Mouse (Mus musculus): ENCODE results near the gene Sec14l2. TPM values are rescaled to one million over a fixed set of nuclear protein-coding genes. Genes with fewer than 3 reads are reported as not detected.
"Not testable (repeated sequence)": the region's sequence is repeated elsewhere in the genome, so short reads cannot be mapped to it uniquely, and the experiment has no call there.

The Sec14l2 gene
- polyA plus RNA-seq, 1 experiment from 2014 or later = 3.5 TPM

DNA sequence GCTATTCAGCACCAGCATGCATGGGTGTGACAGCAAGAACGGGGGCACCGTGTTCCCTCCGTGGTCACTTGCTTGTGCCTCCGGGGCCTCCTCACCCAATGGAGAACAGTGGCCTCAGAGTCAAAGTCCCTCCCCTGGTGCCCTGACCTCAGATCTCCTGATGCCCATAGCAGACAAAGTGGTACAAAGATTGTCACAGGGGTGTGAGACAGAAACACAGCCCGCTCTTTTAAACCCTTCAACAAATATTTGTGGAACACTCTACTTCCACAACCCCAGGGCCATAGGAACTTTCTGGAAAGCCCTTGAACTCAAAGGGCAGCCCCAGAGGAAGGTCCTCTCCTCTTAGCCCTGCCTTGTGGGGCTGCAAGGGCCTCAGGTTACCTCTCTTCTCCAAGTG lies 989 bp downstream of the Sec14l2 start:
- H3K4me1 ChIP-seq = peaks cover 20% of the 10 kb centered on the region
- 91% methylated on average over 5 of the region's 5 CpGs for WGBS

DNA sequence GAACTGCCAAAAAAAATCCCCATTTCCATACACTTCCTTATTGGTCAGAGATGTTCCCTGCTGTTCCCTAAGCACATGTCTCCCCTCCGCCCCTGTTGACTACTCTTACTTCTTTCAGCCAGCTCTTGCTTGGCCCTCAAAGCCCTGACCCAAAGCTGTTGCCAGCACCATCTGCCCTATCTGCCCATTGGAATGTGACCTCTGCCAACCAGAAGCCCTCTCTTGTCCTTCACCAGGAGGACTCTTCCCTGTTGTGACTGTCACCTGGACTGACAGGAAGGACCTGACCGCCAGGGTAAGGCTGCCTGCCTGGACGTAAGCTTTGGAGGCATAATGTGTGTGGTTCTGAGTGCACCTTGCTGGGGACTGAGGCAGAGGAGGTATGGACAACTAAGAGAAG lies 1.5 kb downstream of the Sec14l2 start:
- H3K9me3 ChIP-seq = peaks cover 10% of the 10 kb centered on the region; the same call in 1 of the 2 replicates
- no peaks in the 10 kb centered on the region for H3K36me3 ChIP-seq (replicated peaks)
- WGBS = 82% methylated on average over 3 of the region's 3 CpGs
- H3K27ac ChIP-seq = no peak overlapping the region
- H3K27me3 ChIP-seq (ENCODE audit: poor library complexity, severe bottlenecking) = peaks cover 43% of the 10 kb centered on the region
- peaks cover 23% of the 10 kb centered on the region for H3K4me1 ChIP-seq
- DNase-seq (ENCODE audit: extremely low spot score, low spot score) = no peak
- no peak overlapping the region for H3K4me3 ChIP-seq

More for the DNA sequence above, 989 bp downstream of the Sec14l2 start:
- no peak for DNase-seq (ENCODE audit: extremely low spot score, low spot score)
- Histone ChIP-seq H3K4me3 (no peak overlapping the region), H3K27me3 (ENCODE audit: poor library complexity, severe bottlenecking) (peaks cover 37% of the 10 kb centered on the region), H3K36me3 (replicated peaks) (no peaks in the 10 kb centered on the region), H3K9me3 (peaks cover 13% of the 10 kb centered on the region; the same call in 1 of the 2 replicates), H3K27ac (no peak overlapping the region)

DNA sequence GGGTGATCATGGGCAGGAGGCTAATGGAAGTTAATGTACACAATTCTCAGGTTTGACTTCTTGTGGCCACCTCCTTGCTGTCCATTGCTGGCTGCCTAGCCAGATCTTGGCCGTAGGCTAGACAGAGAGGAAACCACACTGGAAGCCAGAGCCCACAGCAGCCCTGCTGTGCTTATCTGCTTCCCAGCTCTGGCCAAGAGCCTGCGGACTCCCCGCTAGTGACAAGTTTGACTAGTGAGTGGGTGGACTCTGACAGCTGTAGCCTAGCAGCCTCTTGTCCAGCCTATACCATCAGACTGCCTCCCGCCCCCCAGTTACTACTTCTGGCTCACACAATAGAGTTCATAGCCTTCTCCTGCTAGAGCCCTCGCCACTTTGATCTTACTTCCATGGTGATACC lies 3.6 kb downstream of the Sec14l2 start:
- H3K4me1 ChIP-seq = peaks cover 24% of the 10 kb centered on the region
- H3K4me3 ChIP-seq = no peak overlapping the region
- H3K36me3 ChIP-seq (replicated peaks) = no peaks in the 10 kb centered on the region
- no peaks in the 10 kb centered on the region for H3K9me3 ChIP-seq
- WGBS = 84% methylated on average over 5 of the region's 5 CpGs
- peaks cover 49% of the 10 kb centered on the region for H3K27me3 ChIP-seq (ENCODE audit: poor library complexity, severe bottlenecking)
- no peak for DNase-seq (ENCODE audit: extremely low spot score, low spot score)
- H3K27ac ChIP-seq = no peak overlapping the region

DNA sequence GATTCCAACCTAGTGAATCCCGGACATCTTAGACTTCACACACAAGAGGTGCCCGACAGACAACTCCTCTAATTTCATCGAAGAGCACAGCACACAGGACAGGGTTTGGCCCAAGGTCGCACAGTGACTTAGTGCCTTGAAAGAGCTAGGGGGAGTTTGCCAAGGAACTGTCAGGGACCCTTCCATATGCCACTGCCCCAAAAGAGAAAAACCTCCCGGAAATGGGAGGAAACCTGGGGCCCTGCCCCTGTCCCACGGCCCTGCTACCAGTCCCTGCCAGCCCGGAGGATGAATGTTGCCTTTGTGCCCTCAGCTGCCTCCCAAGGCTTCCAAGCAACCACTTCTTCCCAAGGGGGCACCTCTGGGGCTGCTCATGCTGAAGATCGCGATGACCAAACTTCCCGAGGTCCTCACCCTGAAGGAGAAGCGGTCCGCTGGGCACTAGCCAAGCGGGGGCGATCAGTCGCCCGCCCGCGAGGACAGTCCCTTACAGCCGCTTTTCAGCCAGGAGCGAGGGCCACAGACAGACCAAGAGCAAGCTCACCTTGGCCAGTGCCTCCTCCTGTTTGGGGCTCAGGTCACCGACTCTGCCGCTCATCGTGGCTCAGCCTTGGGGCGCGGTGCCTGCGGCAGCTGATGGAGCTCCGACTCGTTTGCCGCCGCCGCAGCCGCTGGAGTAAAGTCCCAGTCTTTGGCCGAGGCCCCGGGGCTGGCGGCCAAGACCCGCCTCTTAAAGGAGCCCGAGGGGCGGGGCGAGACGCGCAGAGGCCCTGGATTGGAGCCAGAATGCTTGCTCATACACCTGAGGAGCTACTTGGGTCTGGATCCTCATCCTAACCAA lies 4.9 kb downstream of the Sec14l2 start:
- WGBS = 3% methylated on average over 41 of the region's 41 CpGs

DNA sequence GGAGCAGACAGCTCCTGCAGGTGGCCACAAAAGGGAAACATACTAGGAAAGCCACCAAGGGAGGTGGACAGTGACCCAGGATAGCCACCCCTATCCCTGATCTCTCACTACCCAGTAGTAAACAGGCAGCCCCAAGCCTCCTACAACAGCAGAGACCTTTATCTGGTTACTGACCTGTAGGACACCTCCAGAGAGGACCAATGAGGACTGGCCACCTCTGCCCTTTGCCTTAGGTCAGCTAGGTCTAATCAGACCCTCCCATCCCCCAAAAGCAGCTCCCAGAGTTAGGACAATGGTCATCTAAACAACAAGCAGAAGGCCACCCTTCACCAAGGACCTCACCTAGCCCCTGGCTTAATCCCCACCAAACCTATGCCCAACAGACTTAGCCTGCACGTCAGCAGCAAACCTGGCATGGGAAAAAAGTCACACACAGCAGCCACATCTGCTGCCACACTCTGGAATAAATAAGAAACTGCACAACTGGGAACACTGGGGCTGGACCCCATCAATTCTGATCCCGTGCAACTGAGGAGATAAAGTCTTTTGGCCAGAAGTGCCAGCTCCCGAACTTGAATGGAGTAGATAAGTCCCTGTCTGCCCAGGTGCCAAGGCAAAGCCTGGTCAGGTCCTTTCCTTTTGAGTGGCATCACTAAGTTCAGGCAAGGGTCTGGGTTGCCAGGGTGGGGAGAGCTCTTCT lies 5.7 kb downstream of the Sec14l2 start:
- 42% methylated on average over 3 of the region's 3 CpGs for WGBS
- H3K27ac ChIP-seq = no peak overlapping the region
- no peak for DNase-seq (ENCODE audit: extremely low spot score, low spot score)
- no peaks in the 10 kb centered on the region for H3K9me3 ChIP-seq
- H3K36me3 ChIP-seq (replicated peaks) = no peaks in the 10 kb centered on the region
- peak overlapping the region; percentile 64 for H3K4me3 ChIP-seq
- peaks cover 24% of the 10 kb centered on the region for H3K4me1 ChIP-seq
- H3K27me3 ChIP-seq (ENCODE audit: poor library complexity, severe bottlenecking) = peaks cover 49% of the 10 kb centered on the region

More for the DNA sequence above, 4.9 kb downstream of the Sec14l2 start:
- Histone ChIP-seq H3K27ac (peak overlapping the region; percentile 81), H3K36me3 (replicated peaks) (no peaks in the 10 kb centered on the region), H3K9me3 (no peaks in the 10 kb centered on the region), H3K4me3 (peak overlapping the region; percentile 64), H3K4me1 (peaks cover 24% of the 10 kb centered on the region), H3K27me3 (ENCODE audit: poor library complexity, severe bottlenecking) (peaks cover 49% of the 10 kb centered on the region)
- peak; percentile 66 for DNase-seq (ENCODE audit: extremely low spot score, low spot score)

DNA sequence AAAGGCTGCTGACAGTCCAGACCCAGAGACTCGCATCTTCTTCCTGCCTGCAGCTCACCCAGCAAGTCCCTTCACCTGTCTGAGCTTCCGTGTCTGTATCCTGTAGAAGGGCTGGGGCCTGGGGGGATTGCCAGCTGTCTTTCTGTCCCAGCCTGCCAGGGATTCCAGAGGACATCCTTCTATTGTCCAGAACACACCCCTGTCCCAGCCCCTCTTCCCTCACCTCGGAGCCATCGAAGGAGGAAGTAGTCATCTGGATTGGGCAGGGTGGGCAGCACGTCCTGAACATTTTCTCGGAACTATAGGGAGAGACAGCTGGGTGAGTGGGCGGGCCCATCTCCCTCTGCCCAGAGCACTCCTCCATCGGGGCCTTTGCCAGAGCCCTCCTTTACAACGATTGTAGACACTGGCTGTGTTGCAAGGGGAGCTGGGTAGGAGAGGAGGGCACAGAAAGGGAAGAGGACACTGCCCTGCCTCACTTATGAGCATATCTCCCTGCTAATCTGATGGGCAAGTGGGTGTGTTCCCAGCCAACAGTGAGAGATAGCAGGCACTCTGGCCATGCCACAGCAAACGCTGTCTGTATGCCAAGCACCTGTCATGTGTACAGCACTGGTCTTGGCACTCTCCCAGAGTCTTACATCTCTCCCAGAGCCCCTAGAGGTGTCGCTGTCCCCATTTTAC lies 6.6 kb downstream of the Sec14l2 start:
- Histone ChIP-seq H3K9me3 (no peaks in the 10 kb centered on the region), H3K36me3 (replicated peaks) (no peaks in the 10 kb centered on the region), H3K4me1 (peaks cover 24% of the 10 kb centered on the region), H3K27ac (no peak overlapping the region), H3K27me3 (ENCODE audit: poor library complexity, severe bottlenecking) (peaks cover 49% of the 10 kb centered on the region), H3K4me3 (no peak overlapping the region)
- 75% methylated on average over 11 of the region's 11 CpGs for WGBS
- no peak for DNase-seq (ENCODE audit: extremely low spot score, low spot score)

DNA sequence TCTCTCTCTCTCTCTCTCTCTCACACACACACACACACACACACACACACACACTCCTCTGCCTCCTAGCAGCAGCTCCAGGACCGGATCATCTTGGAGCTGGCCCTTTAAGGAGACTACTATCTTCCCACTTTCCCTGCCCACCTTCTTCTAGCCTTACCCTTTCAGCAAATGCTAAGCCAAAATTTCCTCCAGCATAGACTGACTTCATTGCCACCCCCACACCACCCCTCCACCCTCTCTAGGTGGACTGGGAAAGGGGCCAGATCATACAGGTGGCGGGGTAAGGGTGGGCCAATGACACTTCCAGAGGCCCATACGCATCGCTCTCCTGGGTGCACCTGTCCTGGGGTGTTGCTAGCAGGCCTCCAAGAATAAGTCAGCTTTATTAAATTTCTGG lies 7.8 kb downstream of the Sec14l2 start:
- no peak for DNase-seq (ENCODE audit: extremely low spot score, low spot score)
- Histone ChIP-seq H3K27me3 (ENCODE audit: poor library complexity, severe bottlenecking) (peaks cover 42% of the 10 kb centered on the region), H3K27ac (no peak overlapping the region), H3K4me3 (no peak overlapping the region), H3K4me1 (peaks cover 24% of the 10 kb centered on the region), H3K9me3 (no peaks in the 10 kb centered on the region), H3K36me3 (replicated peaks) (no peaks in the 10 kb centered on the region)
- WGBS = 92% methylated on average over 4 of the region's 4 CpGs

DNA sequence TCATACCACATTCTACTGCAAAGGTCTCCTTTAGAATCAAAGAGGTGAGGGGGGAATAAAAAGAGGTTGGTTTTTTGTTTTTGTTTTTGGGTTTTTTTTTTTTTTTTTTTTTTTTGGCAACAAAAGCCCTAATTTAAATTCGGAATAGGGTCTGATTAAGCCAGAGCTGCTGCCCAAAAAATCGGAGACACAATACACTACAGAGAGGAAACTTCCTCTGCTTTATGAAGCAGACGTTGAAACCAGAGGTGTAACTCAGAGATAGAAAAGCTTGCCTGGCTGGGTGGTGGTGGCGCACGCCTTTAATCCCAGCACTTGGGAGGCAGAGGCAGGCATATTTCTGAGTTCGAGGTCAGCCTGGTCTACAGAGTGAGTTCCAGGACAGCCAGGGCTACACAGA lies 8.7 kb downstream of the Sec14l2 start:
- not testable (repeated sequence) for H3K27ac ChIP-seq; H3K36me3 ChIP-seq (replicated peaks); DNase-seq (ENCODE audit: extremely low spot score, low spot score); H3K9me3 ChIP-seq; H3K4me3 ChIP-seq
- H3K4me1 ChIP-seq = peaks cover 24% of the 10 kb centered on the region
- peaks cover 34% of the 10 kb centered on the region for H3K27me3 ChIP-seq (ENCODE audit: poor library complexity, severe bottlenecking)
- WGBS = 86% methylated on average over 6 of the region's 6 CpGs

DNA sequence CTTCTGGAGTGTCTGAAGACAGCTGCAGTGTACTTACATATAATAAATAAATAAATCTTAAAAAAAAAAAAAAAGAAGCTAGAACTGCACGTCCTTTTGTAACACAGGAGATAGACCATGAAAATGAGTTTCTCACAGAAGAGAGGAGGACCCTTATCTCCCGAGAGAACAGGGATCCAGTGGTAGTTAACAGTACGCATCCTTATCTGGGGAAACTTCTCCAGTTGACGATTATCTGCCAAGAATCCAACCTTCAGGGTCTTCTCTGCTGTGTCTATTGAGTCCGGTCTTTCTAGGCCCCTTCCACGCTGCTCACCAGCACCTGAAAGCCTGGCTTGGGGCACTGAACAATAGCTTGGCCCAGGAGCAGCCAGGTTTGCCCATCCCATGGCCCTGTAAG lies 9.2 kb downstream of the Sec14l2 start:
- H3K27me3 ChIP-seq (ENCODE audit: poor library complexity, severe bottlenecking) = peaks cover 28% of the 10 kb centered on the region
- no peak overlapping the region for H3K4me3 ChIP-seq
- DNase-seq (ENCODE audit: extremely low spot score, low spot score) = no peak
- no peak overlapping the region for H3K27ac ChIP-seq
- H3K9me3 ChIP-seq = no peaks in the 10 kb centered on the region
- WGBS = 82% methylated on average over 6 of the region's 6 CpGs
- H3K36me3 ChIP-seq (replicated peaks) = no peaks in the 10 kb centered on the region
- H3K4me1 ChIP-seq = peaks cover 22% of the 10 kb centered on the region

DNA sequence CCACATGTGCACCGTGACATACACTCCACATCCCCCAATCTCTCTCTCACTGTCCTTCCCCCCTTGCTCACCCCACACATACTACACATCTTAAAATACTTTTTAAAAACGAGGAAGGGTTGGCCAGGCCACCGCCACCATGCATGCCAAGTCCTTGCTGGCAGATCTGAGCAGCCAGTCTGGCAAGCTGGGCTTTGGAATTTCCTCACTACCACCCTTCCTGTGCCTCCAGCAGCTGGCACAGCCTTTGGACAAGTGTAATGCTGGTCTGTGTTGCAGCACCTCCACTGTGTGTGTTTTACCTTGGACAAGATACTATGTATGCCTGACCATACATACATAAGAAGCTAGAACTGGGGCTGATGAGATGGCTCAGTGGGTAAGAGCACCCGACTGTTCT lies 9.7 kb downstream of the Sec14l2 start:
- H3K4me1 ChIP-seq = peaks cover 17% of the 10 kb centered on the region
- H3K36me3 ChIP-seq (replicated peaks) = 0 out of 2 replicates have a peak, but pooled peaks cover under 1% of the 10 kb centered on the region
- WGBS = 83% methylated on average over 4 of the region's 4 CpGs
- no peaks in the 10 kb centered on the region for H3K9me3 ChIP-seq
- no peak for DNase-seq (ENCODE audit: extremely low spot score, low spot score)
- peaks cover 24% of the 10 kb centered on the region for H3K27me3 ChIP-seq (ENCODE audit: poor library complexity, severe bottlenecking)
- no peak overlapping the region for H3K27ac ChIP-seq
- H3K4me3 ChIP-seq = no peak overlapping the region

DNA sequence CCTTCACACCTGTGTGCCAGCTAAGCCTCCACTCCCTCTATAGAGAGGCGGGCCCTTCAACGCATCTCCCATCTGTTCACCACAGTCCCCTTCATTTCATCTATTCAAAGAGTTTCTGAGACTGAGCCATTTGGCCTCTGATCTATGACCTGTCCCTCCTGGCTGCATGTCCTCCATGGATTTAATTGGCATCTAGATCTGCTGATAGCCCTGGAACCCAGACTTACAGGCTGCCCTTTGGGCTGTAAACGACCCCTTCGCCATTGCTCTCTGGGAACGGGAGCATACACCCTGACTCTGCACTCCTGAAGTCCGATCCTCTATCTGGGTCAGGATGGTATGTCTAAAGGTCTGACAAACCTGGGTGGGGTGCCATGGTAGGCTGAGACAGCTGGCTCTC lies 10.4 kb downstream of the Sec14l2 start:
- DNase-seq (ENCODE audit: extremely low spot score, low spot score) = no peak

DNA sequence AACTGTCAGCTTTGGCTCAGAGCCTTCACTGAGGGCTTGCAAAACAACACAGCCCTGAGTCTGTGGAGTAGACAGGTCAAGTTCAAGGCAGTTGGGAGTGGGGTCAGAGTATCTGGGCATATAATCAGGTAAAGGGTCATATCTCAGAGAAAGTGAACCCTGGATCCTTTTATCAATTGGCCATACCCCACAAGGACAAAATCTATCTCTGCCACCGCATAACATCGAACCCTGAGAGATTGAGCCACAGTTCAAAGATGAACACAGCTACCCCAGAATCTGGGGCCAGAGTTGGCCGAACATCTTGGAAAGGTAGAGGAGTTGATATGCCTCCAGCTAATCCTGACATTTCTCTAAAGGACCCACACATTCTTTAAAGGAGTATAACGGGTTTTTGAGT lies 11.2 kb downstream of the Sec14l2 start:
- WGBS = 92% methylated on average over 4 of the region's 4 CpGs
- no peak overlapping the region for H3K27ac ChIP-seq
- DNase-seq (ENCODE audit: extremely low spot score, low spot score) = no peak
- no peaks in the 10 kb centered on the region for H3K9me3 ChIP-seq
- H3K4me1 ChIP-seq = peaks cover 3% of the 10 kb centered on the region; the same call in 1 of the 2 replicates
- 0 out of 2 replicates have a peak, but pooled peaks cover 2% of the 10 kb centered on the region for H3K36me3 ChIP-seq (replicated peaks)
- no peak overlapping the region for H3K4me3 ChIP-seq
- H3K27me3 ChIP-seq (ENCODE audit: poor library complexity, severe bottlenecking) = peaks cover 10% of the 10 kb centered on the region

More for the DNA sequence above, 10.4 kb downstream of the Sec14l2 start:
- H3K36me3 ChIP-seq (replicated peaks) = 0 out of 2 replicates have a peak, but pooled peaks cover 2% of the 10 kb centered on the region
- peaks cover 18% of the 10 kb centered on the region for H3K27me3 ChIP-seq (ENCODE audit: poor library complexity, severe bottlenecking)
- 90% methylated on average over 6 of the region's 6 CpGs for WGBS
- H3K4me3 ChIP-seq = no peak overlapping the region
- H3K27ac ChIP-seq = no peak overlapping the region
- H3K4me1 ChIP-seq = peaks cover 11% of the 10 kb centered on the region
- no peaks in the 10 kb centered on the region for H3K9me3 ChIP-seq
